Mouse (Mus musculus): ENCODE measurements around the gene Hrasls. TPM values are rescaled to one million over a fixed set of nuclear protein-coding genes. Genes with fewer than 3 reads are reported as not detected.

The Hrasls gene
- 4.5 and 7.5 TPM in 2 replicates for polyA plus RNA-seq (2016; fragmentation: Nextera tagmentation; extraction: Ambion mirVana)

DNA sequence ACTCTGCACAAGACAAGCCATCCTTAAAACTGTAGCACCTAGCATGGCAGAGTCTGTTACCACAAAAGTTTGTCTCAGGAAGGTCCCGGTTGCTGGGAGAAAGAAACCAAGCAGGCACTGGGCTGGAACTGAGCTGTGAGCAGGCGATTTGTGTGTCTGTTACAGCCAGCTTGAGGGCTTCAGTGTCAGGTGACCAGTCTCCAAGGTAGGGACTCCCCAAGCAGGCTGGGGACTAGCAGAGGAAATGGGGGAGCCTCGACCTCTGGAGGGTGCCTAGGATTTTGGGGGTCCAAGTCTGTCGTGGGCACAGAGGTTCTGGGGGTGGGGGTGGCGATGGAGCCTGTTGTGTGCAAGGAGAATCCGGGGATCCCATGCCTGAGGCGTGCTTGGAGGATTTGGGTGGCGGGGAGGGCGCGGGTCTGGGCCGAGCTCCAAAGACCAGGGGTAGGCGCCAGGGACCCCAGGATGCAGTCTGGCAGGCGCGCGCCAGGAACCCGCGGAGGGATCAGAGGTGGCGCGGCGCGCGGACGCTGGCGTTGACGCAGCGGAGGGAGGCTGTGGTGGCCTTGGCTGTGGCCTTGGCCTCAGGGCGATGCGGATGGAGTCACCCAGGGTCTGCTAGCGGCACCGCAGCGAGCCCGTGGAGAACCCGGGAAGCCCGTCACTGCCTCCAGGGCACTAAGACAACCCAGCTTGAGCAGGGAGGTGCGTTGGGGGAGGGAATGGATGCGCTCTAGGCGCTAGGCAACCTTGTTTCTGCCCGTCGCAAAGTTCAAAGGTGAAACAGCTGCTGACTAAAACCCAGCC is at the start of gene Hrasls:
Gene Hrasls, plus strand, starts transcription at position 91 of the 807 bp plus-strand sequence.
- H3K36me3 ChIP-seq: no peaks in the 10 kb centered on the region
- WGBS: under 1% methylated on average over 39 of the region's 39 CpGs
- H3K27me3 ChIP-seq (ENCODE audit: insufficient read depth, poor library complexity, severe bottlenecking): peaks cover 27% of the 10 kb centered on the region; the same call in 1 of the 2 replicates
- H3K27ac ChIP-seq: peak within 1 kb of the TSS; percentile 86
- peak within 1 kb of the TSS; percentile 64 for H3K4me3 ChIP-seq
- DNase-seq (ENCODE audit: low spot score): peak; percentile 83
- H3K4me1 ChIP-seq: 0 out of 2 replicates have a peak, but pooled peaks cover 18% of the 10 kb centered on the region
- no peaks in the 10 kb centered on the region for H3K9me3 ChIP-seq

DNA sequence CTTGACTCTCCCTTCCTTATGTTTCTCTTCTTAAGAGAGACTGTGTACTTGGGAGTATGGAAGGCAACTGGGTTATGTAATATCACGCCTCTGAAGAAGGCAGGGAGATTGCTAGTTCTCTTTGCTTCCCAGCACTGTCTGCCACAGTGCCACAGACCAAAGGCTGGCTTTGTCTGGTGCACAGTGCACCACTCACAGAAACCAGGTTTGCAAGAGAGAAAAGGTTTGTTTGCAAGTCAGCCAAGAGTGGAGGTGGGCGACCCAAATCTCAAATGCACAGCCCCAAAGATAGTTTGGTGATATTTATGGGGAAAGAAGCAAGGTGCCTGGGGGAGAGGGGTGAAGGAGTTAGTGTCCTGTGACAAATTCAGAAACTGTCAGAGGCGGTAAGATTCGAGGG is 47.2 kb upstream of the Hrasls start:
- Histone ChIP-seq H3K27me3 (ENCODE audit: insufficient read depth, poor library complexity, severe bottlenecking) (no peaks in the 10 kb centered on the region), H3K27ac (no peak overlapping the region), H3K9me3 (no peaks in the 10 kb centered on the region), H3K4me3 (no peak overlapping the region), H3K4me1 (no peaks in the 10 kb centered on the region), H3K36me3 (no peaks in the 10 kb centered on the region)
- DNase-seq (ENCODE audit: low spot score): no peak
- WGBS: 77% methylated on average over 4 of the region's 4 CpGs

DNA sequence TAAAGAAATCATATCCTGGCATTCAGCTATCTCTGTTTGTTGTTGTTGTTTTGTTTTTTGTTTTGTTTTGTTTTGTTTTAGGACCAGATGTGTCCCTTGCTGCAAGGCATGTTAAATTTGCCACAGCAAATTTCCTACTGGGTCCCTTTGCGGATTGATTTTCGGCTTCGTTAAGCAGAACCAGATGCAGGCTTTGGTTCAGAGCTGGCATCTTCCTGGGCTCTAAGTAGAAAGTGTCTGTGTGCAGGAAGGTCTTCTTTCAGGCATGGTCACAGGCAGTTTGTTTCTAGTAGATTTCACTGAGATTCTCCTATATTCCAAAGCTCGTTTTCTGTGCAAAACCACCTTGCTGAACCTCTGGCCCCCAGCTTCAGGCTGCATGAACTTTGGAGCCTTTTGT is 42.4 kb upstream of the Hrasls start:
- WGBS: 85% methylated on average over 4 of the region's 4 CpGs
- DNase-seq (ENCODE audit: low spot score): no peak
- no peaks in the 10 kb centered on the region for H3K36me3 ChIP-seq
- H3K4me1 ChIP-seq: no peaks in the 10 kb centered on the region
- H3K27ac ChIP-seq: no peak overlapping the region
- H3K9me3 ChIP-seq: no peaks in the 10 kb centered on the region
- no peaks in the 10 kb centered on the region for H3K27me3 ChIP-seq (ENCODE audit: insufficient read depth, poor library complexity, severe bottlenecking)
- no peak overlapping the region for H3K4me3 ChIP-seq

DNA sequence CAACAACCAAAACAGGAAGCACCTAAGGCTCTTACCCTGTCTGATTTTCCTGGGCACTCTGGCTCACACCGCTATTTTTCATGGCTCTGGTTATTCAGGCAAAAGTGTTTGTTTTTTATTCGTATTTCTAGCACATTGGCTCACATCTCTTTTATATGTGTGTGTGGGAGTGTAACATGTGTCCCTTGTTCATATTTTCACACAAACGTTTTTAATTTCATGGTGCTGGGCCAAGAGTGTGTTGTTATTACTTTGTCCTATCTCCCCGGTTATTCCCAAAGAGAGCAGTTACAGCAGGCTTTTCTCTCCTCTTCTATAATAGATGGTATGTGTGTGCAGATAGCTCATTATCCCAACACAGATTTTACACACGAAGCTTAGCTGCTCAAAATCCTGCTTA is 37.8 kb upstream of the Hrasls start:
- Histone ChIP-seq H3K27me3 (ENCODE audit: insufficient read depth, poor library complexity, severe bottlenecking) (no peaks in the 10 kb centered on the region), H3K27ac (no peak overlapping the region), H3K4me1 (no peaks in the 10 kb centered on the region), H3K9me3 (no peaks in the 10 kb centered on the region), H3K4me3 (no peak overlapping the region), H3K36me3 (no peaks in the 10 kb centered on the region)
- 82% methylated on average over 5 of the region's 5 CpGs for WGBS
- DNase-seq (ENCODE audit: low spot score): no peak

DNA sequence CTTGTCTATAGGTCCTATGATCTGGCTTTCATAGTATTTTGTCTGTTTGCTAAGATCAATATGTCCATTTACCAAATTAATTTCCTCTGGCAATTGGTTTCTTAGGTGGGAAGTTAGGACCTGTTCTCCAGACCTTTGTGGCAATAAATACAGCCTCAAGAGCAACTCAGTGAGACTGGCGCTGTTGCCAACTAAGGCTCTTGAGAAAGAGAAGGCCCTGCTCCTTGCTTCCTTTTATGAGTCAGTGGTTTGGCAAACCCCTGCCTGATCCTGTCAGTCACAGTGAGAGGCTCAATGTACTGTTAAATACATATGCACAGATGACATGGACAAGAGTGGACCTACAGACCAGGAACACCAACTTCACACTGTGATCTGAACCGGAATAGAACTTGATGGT is 36.3 kb upstream of the Hrasls start:
- Histone ChIP-seq H3K4me3 (no peak overlapping the region), H3K4me1 (no peaks in the 10 kb centered on the region), H3K9me3 (no peaks in the 10 kb centered on the region), H3K27ac (no peak overlapping the region), H3K27me3 (ENCODE audit: insufficient read depth, poor library complexity, severe bottlenecking) (no peaks in the 10 kb centered on the region), H3K36me3 (no peaks in the 10 kb centered on the region)
- DNase-seq (ENCODE audit: low spot score): no peak
- WGBS: 87% methylated on average over 2 of the region's 2 CpGs

DNA sequence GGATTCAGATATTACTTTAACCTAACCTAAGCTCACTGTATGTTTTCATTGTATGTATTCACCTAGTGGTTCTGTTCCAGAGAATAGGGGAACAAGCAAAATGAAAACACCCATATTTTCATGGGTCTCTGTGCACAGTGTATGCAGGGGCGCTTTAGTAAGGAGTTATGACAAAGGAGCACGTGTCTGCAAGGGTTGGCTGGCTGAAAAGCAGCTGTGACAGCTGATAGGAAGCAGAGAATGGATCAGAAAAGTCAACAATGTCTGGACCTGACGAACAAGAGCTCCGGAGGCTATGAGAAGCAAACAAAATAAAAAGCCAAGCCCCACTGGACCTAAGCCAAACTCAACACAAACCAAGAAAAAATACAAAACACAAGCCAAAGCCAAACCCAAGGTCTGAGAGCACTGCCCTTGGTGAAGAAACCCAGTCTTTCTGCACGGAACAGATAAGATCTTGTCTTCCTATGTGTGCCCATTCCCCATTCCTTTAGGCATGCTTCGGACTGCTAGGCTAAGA is 34.6 kb upstream of the Hrasls start:
- DNase-seq (ENCODE audit: low spot score): no peak

DNA sequence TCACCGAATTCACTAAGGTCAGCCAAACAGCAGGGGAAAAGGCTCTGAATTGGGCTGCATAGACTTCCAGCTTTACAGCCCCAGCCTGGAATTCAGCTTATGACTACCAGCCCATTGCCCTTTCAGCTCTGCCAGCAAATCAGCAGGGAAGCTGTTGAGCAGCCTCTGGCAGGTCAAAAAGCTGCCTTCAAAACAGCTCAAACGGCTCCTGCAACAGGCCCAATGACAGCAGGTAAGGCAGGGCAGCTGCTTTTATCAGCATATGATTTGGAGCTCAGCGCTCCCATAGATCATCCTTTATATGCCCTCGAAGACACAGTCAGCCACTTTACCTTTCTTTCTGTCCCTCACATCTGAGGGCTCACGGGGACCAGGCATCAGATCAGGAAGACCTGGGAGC is 16.6 kb upstream of the Hrasls start:
- Histone ChIP-seq H3K9me3 (no peaks in the 10 kb centered on the region), H3K27me3 (ENCODE audit: insufficient read depth, poor library complexity, severe bottlenecking) (no peaks in the 10 kb centered on the region), H3K4me3 (no peak overlapping the region), H3K36me3 (no peaks in the 10 kb centered on the region), H3K27ac (no peak overlapping the region), H3K4me1 (peaks cover 8% of the 10 kb centered on the region)
- no peak for DNase-seq (ENCODE audit: low spot score)
- WGBS: 29% methylated on average over 5 of the region's 5 CpGs

More for the DNA sequence above, 34.6 kb upstream of the Hrasls start:
- H3K27me3 ChIP-seq (ENCODE audit: insufficient read depth, poor library complexity, severe bottlenecking): no peaks in the 10 kb centered on the region
- no peak overlapping the region for H3K27ac ChIP-seq
- H3K36me3 ChIP-seq: no peaks in the 10 kb centered on the region
- no peaks in the 10 kb centered on the region for H3K4me1 ChIP-seq
- no peaks in the 10 kb centered on the region for H3K9me3 ChIP-seq
- 48% methylated on average over 6 of the region's 6 CpGs for WGBS
- no peak overlapping the region for H3K4me3 ChIP-seq

DNA sequence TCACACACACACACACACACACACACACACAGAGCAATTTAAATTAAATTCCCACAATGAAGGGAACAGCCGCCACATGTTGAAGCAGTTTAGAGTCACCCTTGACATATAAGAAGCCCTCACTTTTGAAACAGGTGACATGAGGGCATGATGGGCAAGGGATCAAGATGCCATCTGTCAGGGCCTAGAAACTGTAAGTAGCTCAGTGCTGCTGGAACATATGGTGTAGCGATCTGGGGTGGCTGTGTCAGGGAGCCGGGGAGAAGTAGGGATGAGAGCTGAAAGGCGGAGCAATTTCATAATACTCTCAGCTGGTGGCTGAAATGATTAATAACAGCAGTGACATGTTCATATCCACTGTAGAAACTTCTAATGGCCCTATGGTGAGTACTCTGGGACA is 15.5 kb upstream of the Hrasls start:
- no peaks in the 10 kb centered on the region for H3K36me3 ChIP-seq
- H3K9me3 ChIP-seq: no peaks in the 10 kb centered on the region
- H3K27ac ChIP-seq: no peak overlapping the region
- H3K4me1 ChIP-seq: peaks cover 19% of the 10 kb centered on the region
- H3K27me3 ChIP-seq (ENCODE audit: insufficient read depth, poor library complexity, severe bottlenecking): no peaks in the 10 kb centered on the region
- WGBS: 86% methylated on average over 4 of the region's 4 CpGs
- H3K4me3 ChIP-seq: no peak overlapping the region
- DNase-seq (ENCODE audit: low spot score): no peak

DNA sequence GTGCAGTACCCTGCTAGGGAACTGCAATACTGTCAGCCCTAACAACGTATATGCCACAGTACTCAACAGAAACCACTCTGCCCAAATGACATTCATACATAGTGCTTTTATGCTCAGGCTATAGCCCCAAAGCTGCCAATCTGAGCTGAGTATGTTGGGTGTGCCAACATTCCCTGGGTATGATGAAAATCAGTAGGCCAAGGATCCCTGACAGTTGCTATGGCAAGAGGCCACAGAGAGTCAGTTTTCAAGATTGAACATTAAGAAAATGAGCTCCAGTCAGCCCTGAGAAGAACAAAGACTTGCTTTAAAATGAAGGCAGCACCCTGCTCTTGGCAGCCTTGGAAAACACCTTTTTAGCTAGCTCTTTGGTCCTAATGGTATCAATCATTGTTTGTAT is 14.3 kb upstream of the Hrasls start:
- Histone ChIP-seq H3K27me3 (ENCODE audit: insufficient read depth, poor library complexity, severe bottlenecking) (no peaks in the 10 kb centered on the region), H3K4me3 (no peak overlapping the region), H3K4me1 (peaks cover 23% of the 10 kb centered on the region), H3K9me3 (no peaks in the 10 kb centered on the region), H3K27ac (no peak overlapping the region), H3K36me3 (no peaks in the 10 kb centered on the region)
- 88% methylated on average over 1 of the region's 1 CpGs for WGBS
- no peak for DNase-seq (ENCODE audit: low spot score)

DNA sequence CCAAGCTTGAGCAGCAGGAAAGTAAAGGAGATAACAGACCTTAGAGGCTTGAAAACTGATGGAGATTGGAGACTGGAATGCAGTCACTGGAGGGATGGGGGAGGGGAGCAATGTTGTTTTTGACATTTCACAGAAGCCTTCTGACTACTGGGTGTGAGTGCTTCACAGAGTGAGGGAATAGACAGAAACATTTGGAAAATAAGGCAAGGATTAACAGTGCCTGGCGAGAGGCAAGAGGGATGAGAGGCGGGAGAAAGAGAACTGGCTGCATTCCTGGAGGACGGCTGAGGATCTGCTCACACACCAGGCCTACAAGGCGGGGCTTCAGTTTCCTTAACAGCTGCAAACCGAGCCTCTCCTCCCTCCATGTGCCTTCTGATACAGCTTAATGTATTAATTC is 11.0 kb upstream of the Hrasls start:
- Histone ChIP-seq H3K9me3 (no peaks in the 10 kb centered on the region), H3K27ac (peak overlapping the region; percentile 59; the same call in 1 of the 2 replicates)
- 1% methylated on average over 5 of the region's 5 CpGs for WGBS

DNA sequence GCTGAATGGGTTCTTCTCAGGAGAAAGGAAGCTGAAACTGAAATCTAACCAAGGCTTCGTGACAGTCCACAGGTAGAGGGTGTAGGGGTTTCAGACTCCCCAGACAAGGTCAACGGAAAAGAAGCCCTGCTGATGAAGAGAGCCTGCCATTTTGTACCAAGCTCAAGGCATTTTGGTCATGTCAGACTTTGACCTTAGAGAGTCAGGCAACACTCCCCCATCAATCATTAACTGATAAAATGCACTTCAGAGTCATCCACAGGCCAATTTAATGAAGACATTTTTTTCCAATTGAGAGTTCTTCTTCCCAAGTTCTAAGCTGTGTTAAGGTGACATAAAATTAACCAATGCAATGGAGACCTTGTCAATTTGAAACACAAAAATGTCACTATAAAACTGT is 8.3 kb upstream of the Hrasls start:
- H3K9me3 ChIP-seq: no peaks in the 10 kb centered on the region
- no peak for DNase-seq (ENCODE audit: low spot score)
- no peak overlapping the region for H3K4me3 ChIP-seq
- peaks cover 23% of the 10 kb centered on the region for H3K4me1 ChIP-seq
- 70% methylated on average over 2 of the region's 2 CpGs for WGBS
- no peaks in the 10 kb centered on the region for H3K27me3 ChIP-seq (ENCODE audit: insufficient read depth, poor library complexity, severe bottlenecking)
- H3K27ac ChIP-seq: no peak overlapping the region
- no peaks in the 10 kb centered on the region for H3K36me3 ChIP-seq

More for the DNA sequence above, 11.0 kb upstream of the Hrasls start:
- DNase-seq (ENCODE audit: low spot score): peak; percentile 83
- H3K4me1 ChIP-seq: peaks cover 23% of the 10 kb centered on the region
- no peak overlapping the region for H3K4me3 ChIP-seq
- H3K36me3 ChIP-seq: no peaks in the 10 kb centered on the region
- no peaks in the 10 kb centered on the region for H3K27me3 ChIP-seq (ENCODE audit: insufficient read depth, poor library complexity, severe bottlenecking)

DNA sequence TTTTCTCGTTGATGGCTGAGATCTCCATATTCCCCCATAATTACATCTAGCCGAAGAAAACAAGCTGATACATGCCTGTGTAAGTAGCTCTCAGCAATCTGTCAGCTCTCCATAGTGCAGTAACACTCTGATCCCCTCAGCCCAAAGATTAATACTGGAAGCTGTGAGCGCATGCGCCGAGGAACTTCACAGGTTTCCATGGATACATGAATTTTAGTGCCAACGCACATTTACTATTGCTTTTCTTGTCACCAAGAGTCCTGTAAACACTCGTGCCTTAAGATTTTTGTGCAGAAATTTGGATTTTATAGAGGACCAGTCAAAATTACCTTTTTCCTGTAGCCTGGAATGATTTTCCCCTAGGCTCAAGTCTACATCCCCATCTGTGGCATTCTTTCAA is 4.6 kb upstream of the Hrasls start:
- whole genome bisulfite sequencing: 77% methylated on average over 7 of the region's 7 CpGs
- no peak for DNase-seq (ENCODE audit: low spot score)
- Histone ChIP-seq H3K9me3 (no peaks in the 10 kb centered on the region), H3K4me3 (no peak overlapping the region), H3K27me3 (ENCODE audit: insufficient read depth, poor library complexity, severe bottlenecking) (peaks cover 19% of the 10 kb centered on the region; the same call in 1 of the 2 replicates), H3K27ac (no peak overlapping the region), H3K36me3 (no peaks in the 10 kb centered on the region), H3K4me1 (0 out of 2 replicates have a peak, but pooled peaks cover 11% of the 10 kb centered on the region)

DNA sequence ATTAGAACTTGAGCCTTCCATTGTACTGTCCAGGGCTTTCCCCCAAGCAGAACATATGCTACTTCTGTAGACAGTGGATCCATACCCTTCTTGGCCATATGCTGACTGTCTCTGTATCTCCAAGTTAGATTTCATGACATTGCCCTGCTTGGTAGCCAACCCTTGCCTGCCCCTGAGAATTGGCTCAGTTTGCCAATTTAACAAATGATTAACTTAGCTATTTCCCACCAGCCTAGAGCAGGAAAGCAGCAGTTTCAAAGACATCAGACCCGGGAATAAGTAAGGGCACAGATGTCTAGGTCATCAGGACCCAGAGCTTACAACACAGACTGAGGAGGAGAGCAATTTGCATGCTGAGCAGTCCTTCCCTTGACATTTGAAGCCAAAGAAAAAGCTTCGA is 3.9 kb upstream of the Hrasls start:
- Histone ChIP-seq H3K4me1 (0 out of 2 replicates have a peak, but pooled peaks cover 17% of the 10 kb centered on the region), H3K27me3 (ENCODE audit: insufficient read depth, poor library complexity, severe bottlenecking) (peaks cover 19% of the 10 kb centered on the region; the same call in 1 of the 2 replicates), H3K4me3 (no peak overlapping the region), H3K27ac (no peak overlapping the region), H3K36me3 (no peaks in the 10 kb centered on the region), H3K9me3 (no peaks in the 10 kb centered on the region)
- 47% methylated on average over 2 of the region's 2 CpGs for WGBS
- DNase-seq (ENCODE audit: low spot score): no peak
